Mouse (Mus musculus): ENCODE data around the gene Ackr3. TPM values are rescaled to one million over a fixed set of nuclear protein-coding genes. Genes with fewer than 3 reads are reported as not detected.

Gene Ackr3
- polyA plus RNA-seq, 2 experiments: 1.9 to 3.3 TPM

DNA sequence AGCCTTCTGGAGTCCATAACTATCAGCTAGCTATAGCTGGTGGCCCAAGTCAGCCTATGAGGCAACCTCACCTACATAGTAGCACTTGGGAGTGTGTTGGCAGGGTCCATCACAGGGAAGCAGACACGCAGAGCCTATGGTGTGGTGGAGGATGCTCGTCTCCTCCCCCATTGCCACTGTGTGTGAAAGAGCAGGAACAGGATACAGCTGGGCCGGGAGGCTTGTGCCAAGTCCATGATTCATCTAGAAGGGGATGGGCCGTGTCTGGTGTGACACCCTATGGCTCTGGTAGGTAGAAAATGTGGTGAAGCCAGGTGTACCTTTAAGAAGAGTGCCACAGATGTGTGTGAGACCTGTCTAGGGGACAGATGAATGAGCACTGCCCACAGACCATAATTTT, 17.6 kb upstream of the Ackr3 start:
- Histone ChIP-seq H3K9me3 (ENCODE audit: control insufficient read depth, low read length) (no peaks in the 10 kb centered on the region), H3K4me2 (ENCODE audit: low read depth) (no peak overlapping the region), H3K27me3 (ENCODE audit: control insufficient read depth, insufficient read depth, low read length) (no peaks in the 10 kb centered on the region), H3K4me3 (ENCODE audit: insufficient read depth in 1 of 2, low read depth in 2 of 2, low read length in 2 of 2) (no peak overlapping the region), H3K4me1 (replicated peaks; ENCODE audit: control insufficient read depth in 2 of 2, insufficient read depth in 2 of 2, low read length in 1 of 2) (no peaks in the 10 kb centered on the region), H3K9ac (replicated peaks) (no peak overlapping the region), H3K27ac (no peak overlapping the region), H3K36me3 (replicated peaks; ENCODE audit: control insufficient read depth, insufficient read depth, low read depth) (no peaks in the 10 kb centered on the region)
- no peak for TF ChIP-seq CTCF (IDR thresholded peaks at IDR 0.05; ENCODE audit: low read depth)
- no peak for TF ChIP-seq EP300 (IDR thresholded peaks at IDR 0.05; ENCODE audit: low read depth)
- DNase-seq (ENCODE audit: low read depth in 3 of 3, low spot score in 3 of 3): no peak
- 49% methylated on average over 4 of the region's 4 CpGs for WGBS (ENCODE audit: insufficient replicate concordance)
- ATAC-seq (ENCODE audit: insufficient read depth): no peak

DNA sequence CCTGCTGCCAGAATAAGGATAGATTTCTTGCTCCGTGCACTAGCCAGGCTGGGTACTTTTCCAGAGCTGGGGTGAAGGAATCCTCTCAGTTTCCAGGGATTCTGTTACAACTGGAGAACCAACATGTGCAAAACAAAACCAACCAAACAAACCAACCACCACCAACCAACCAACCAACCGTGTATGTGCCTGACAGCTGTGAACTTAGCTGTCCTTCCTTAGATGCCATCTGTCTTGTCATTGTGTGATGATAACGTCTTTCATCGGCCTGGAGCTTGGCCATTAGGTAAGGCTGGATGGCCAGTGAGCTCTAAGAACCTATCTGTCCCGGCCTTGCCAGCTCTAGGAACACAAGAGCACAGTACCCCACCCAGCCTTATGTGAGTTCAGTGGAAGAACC, 16.9 kb upstream of the Ackr3 start:
- TF ChIP-seq CTCF (IDR thresholded peaks at IDR 0.05; ENCODE audit: low read depth) (no peak), EP300 (IDR thresholded peaks at IDR 0.05; ENCODE audit: low read depth) (no peak)
- Histone ChIP-seq H3K9ac (replicated peaks) (no peak overlapping the region), H3K4me2 (ENCODE audit: low read depth) (no peak overlapping the region), H3K4me3 (ENCODE audit: insufficient read depth in 1 of 2, low read depth in 2 of 2, low read length in 2 of 2) (no peak overlapping the region), H3K36me3 (replicated peaks; ENCODE audit: control insufficient read depth, insufficient read depth, low read depth) (no peaks in the 10 kb centered on the region), H3K9me3 (ENCODE audit: control insufficient read depth, low read length) (no peaks in the 10 kb centered on the region), H3K27me3 (ENCODE audit: control insufficient read depth, insufficient read depth, low read length) (no peaks in the 10 kb centered on the region), H3K27ac (no peak overlapping the region), H3K4me1 (replicated peaks; ENCODE audit: control insufficient read depth in 2 of 2, insufficient read depth in 2 of 2, low read length in 1 of 2) (no peaks in the 10 kb centered on the region)
- ATAC-seq (ENCODE audit: insufficient read depth): no peak
- WGBS (ENCODE audit: insufficient replicate concordance): 62% methylated on average over 5 of the region's 5 CpGs
- no peak for DNase-seq (ENCODE audit: low read depth in 3 of 3, low spot score in 3 of 3)

DNA sequence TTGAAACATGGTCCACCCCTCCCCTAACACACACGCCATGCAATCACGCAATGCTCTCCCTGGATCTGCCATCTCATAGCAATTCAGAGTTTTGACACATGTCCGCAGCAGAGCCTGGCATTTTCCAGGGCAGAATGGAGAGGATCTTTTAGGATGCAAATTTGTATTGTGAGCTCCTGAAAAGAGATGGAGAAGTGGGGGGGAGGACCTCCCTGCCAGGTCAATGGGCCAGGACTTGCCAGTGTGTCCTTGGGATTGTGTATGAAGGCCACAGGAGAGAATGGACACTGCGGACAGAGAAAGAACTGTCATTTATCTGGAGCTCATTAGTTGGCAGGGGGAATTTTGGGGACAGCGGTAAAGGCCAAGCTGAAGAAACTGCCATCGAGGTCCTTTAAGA, 14.7 kb upstream of the Ackr3 start:
- Histone ChIP-seq H3K27ac (no peak overlapping the region), H3K9ac (replicated peaks) (no peak overlapping the region), H3K4me3 (ENCODE audit: insufficient read depth in 1 of 2, low read depth in 2 of 2, low read length in 2 of 2) (no peak overlapping the region), H3K4me1 (replicated peaks; ENCODE audit: control insufficient read depth in 2 of 2, insufficient read depth in 2 of 2, low read length in 1 of 2) (no peaks in the 10 kb centered on the region), H3K4me2 (ENCODE audit: low read depth) (no peak overlapping the region), H3K36me3 (replicated peaks; ENCODE audit: control insufficient read depth, insufficient read depth, low read depth) (no peaks in the 10 kb centered on the region), H3K27me3 (ENCODE audit: control insufficient read depth, insufficient read depth, low read length) (no peaks in the 10 kb centered on the region), H3K9me3 (ENCODE audit: control insufficient read depth, low read length) (no peaks in the 10 kb centered on the region)
- 74% methylated on average over 6 of the region's 6 CpGs for WGBS (ENCODE audit: insufficient replicate concordance)
- TF ChIP-seq EP300 (IDR thresholded peaks at IDR 0.05; ENCODE audit: low read depth) (no peak), CTCF (IDR thresholded peaks at IDR 0.05; ENCODE audit: low read depth) (no peak)
- DNase-seq (ENCODE audit: low read depth in 3 of 3, low spot score in 3 of 3) (no peak), ATAC-seq (ENCODE audit: insufficient read depth) (no peak)

DNA sequence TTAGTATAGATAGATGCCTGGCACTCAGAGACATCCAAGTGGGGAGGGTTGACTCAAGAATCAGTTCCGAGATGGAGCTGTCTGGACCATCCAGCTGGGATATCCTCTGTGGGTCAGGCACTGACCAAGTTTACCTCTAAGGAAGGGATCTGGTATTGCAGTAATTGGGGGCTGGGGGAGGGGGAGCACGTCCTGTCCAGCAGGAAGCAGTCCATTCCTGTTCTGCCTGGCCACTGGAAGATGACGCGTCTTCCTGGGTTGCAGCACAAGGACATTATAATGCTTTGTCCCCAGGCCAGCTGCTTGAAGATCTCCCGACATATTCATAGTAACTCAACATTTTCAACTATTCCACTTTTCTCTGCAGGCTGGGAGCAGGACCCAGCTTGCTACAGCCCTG, 2.5 kb upstream of the Ackr3 start:
- no peak overlapping the region for H3K4me2 ChIP-seq (ENCODE audit: low read depth)
- no peak for TF ChIP-seq EP300 (IDR thresholded peaks at IDR 0.05; ENCODE audit: low read depth)
- TF ChIP-seq CTCF (IDR thresholded peaks at IDR 0.05; ENCODE audit: low read depth): no peak
- H3K4me3 ChIP-seq (ENCODE audit: insufficient read depth in 1 of 2, low read depth in 2 of 2, low read length in 2 of 2): no peak overlapping the region
- no peaks in the 10 kb centered on the region for H3K36me3 ChIP-seq (replicated peaks; ENCODE audit: control insufficient read depth, insufficient read depth, low read depth)
- WGBS (ENCODE audit: insufficient replicate concordance): 36% methylated on average over 5 of the region's 5 CpGs
- DNase-seq (ENCODE audit: low read depth in 3 of 3, low spot score in 3 of 3) (no peak), ATAC-seq (ENCODE audit: insufficient read depth) (no peak)
- peaks cover 48% of the 10 kb centered on the region for H3K27me3 ChIP-seq (ENCODE audit: control insufficient read depth, insufficient read depth, low read length)
- no peak overlapping the region for H3K27ac ChIP-seq
- H3K9me3 ChIP-seq (ENCODE audit: control insufficient read depth, low read length): no peaks in the 10 kb centered on the region
- H3K4me1 ChIP-seq (replicated peaks; ENCODE audit: control insufficient read depth in 2 of 2, insufficient read depth in 2 of 2, low read length in 1 of 2): no peaks in the 10 kb centered on the region
- no peak overlapping the region for H3K9ac ChIP-seq (replicated peaks)

DNA sequence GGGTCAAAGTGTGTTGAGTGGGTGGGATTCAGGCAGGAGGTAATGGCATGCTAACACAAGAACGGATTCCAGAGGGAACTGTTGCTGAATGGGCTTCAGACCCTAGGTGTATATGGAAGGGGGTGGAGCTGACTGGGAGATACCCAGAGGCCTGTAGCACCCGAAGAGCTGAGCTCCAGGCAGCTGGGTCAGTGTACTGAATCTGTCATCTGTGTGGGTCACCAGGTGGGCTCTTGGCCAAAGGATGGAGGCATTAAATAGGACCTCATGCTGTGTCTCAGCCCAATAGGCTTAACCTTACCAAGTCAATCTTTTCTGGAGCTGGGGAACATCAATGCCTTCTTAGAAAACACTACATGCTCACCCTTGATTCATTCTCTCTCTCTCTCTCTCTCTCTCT, 2.1 kb upstream of the Ackr3 start:
- no peak overlapping the region for H3K9ac ChIP-seq (replicated peaks)
- WGBS (ENCODE audit: insufficient replicate concordance): 43% methylated on average over 2 of the region's 2 CpGs
- H3K9me3 ChIP-seq (ENCODE audit: control insufficient read depth, low read length): no peaks in the 10 kb centered on the region
- DNase-seq (ENCODE audit: low read depth in 3 of 3, low spot score in 3 of 3) (no peak), ATAC-seq (ENCODE audit: insufficient read depth) (no peak)
- H3K27me3 ChIP-seq (ENCODE audit: control insufficient read depth, insufficient read depth, low read length): peaks cover 51% of the 10 kb centered on the region
- no peak overlapping the region for H3K4me2 ChIP-seq (ENCODE audit: low read depth)
- H3K36me3 ChIP-seq (replicated peaks; ENCODE audit: control insufficient read depth, insufficient read depth, low read depth): no peaks in the 10 kb centered on the region
- no peak overlapping the region for H3K4me3 ChIP-seq (ENCODE audit: insufficient read depth in 1 of 2, low read depth in 2 of 2, low read length in 2 of 2)
- TF ChIP-seq CTCF (IDR thresholded peaks at IDR 0.05; ENCODE audit: low read depth) (no peak), EP300 (IDR thresholded peaks at IDR 0.05; ENCODE audit: low read depth) (no peak)
- no peaks in the 10 kb centered on the region for H3K4me1 ChIP-seq (replicated peaks; ENCODE audit: control insufficient read depth in 2 of 2, insufficient read depth in 2 of 2, low read length in 1 of 2)
- no peak overlapping the region for H3K27ac ChIP-seq
